8 mouse cellular contexts compared by ENCODE assay signal in the genomic region with DNA sequence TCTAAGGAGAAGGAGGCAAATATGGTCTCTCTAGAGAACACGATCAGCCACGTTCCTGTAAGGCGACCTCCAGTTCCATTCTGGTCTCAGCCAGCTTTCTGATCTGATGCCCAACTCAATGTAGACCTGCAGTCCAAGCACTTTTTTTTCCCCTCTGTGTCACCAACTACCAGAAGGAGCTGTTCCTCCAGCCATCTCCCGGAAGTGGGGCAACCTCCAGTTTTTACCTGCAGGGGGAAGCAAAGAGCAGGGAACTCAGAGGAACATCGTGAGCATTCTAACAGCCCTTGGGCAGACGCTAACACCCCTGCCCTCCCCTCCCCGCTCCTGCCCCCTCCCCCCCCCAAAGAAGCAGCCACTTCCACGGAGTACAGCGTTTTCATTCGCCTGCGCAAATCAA. TPM values are rescaled to one million over a fixed set of nuclear protein-coding genes. Genes with fewer than 3 reads are reported as not detected.
A peak's percentile ranks its signal among the peaks of the same experiment; 100 is the strongest.
DNase-seq lines count a peak whose midpoint lies in the region; ATAC-seq and TF ChIP-seq lines count a peak whose summit lies in the region.

No protein-coding gene starts in this region.

- peaks cover 4% of the 10 kb centered on the region for H3K4me1 ChIP-seq in cerebellum, adult 2 months (ENCODE audit: control insufficient read depth, insufficient read depth, low read length)

- WGBS in cerebellum, adult 2 months, result 25% methylated on average over 11 of the region's 11 CpGs

- peak; percentile 52; the same call in 1 of the 2 replicates for TF ChIP-seq CTCF in cerebellum, adult 2 months (IDR thresholded peaks at IDR 0.05; ENCODE audit: borderline replicate concordance, insufficient read depth, low read depth, low read length)

- no peak for TF ChIP-seq POLR2A in cerebellum, adult 2 months (IDR thresholded peaks at IDR 0.05; ENCODE audit: borderline replicate concordance, insufficient read depth, low read length)

- H3K4me3 ChIP-seq in cerebellum, adult 2 months (replicated peaks; ENCODE audit: insufficient read depth, low read depth, low read length), result no peak overlapping the region

- no peak overlapping the region for H3K27ac ChIP-seq in cerebellum, adult 2 months (ENCODE audit: insufficient read depth, low read length)

- peak; percentile 43 to 59 for DNase-seq in cerebellum, adult 2 months
- no peak for DNase-seq in cerebellum, adult 9-10 months
- DNase-seq in ES-CJ7 (ENCODE audit: low read depth, low spot score), result peak; percentile 90
- peak; percentile 85 for DNase-seq in c-Kit-positive CD71-positive TER-119-positive erythroid progenitor cells, embryonic 14.5 days (ENCODE audit: low spot score)
- peak; percentile 31 to 55 for DNase-seq in layer of hippocampus, adult 8-10 months (ENCODE audit: low spot score in 2 of 2)
- peak; percentile 76 to 87 for DNase-seq in lung, postnatal 4 days
- peak; percentile 80 to 86 for DNase-seq in spleen, postnatal 14 days (ENCODE audit: low spot score in 2 of 2)

- no peaks in the 10 kb centered on the region for H3K27me3 ChIP-seq in cerebellum, adult 2 months (ENCODE audit: control insufficient read depth, insufficient read depth, low read length)

- ATAC-seq in granulocyte monocyte progenitor cell, adult 5-6 weeks (replicated peaks; ENCODE audit: poor library complexity, severe bottlenecking), result peak; percentile 96

RNA-seq across cellular contexts. Expression of gene Tsnaxip1, which starts 7.8 kb away (rescaled TPM):
- polyA plus RNA-seq in cerebellum, adult 2 months (2012; rRNA removed), result 0.25 and 0.98 TPM in 2 replicates
- total RNA-seq in granulocyte monocyte progenitor cell, adult 5-6 weeks (2014; fragmentation: Nextera tagmentation), result not detected in 2 replicates
- not detected in 2 replicates for total RNA-seq in granulocyte monocyte progenitor cell, adult 5-6 weeks (2017)
- under 1 TPM in 3 of 4 experiments, not detected in 1; 0.18 to 0.49 (median 0.31) TPM for total RNA-seq in layer of hippocampus, adult 8-10 months (2022)

RNA-seq across cellular contexts. Expression of gene Ranbp10, which starts 8.2 kb away (rescaled TPM):
- polyA plus RNA-seq in cerebellum, adult 2 months (2012; rRNA removed), result 30.5 and 32.1 TPM in 2 replicates
- 12.9 and 16.7 TPM in 2 replicates for total RNA-seq in granulocyte monocyte progenitor cell, adult 5-6 weeks (2014; fragmentation: Nextera tagmentation)
- total RNA-seq in granulocyte monocyte progenitor cell, adult 5-6 weeks (2017), result 7.2 and 8.3 TPM in 2 replicates
- 10 to 100 TPM; 24.0 to 28.4 (median 26.2) TPM for total RNA-seq in layer of hippocampus, adult 8-10 months (2022)

RNA-seq across cellular contexts. Expression of gene Cenpt, which starts 17.8 kb away (rescaled TPM):
- 27.8 and 30.8 TPM in 2 replicates for polyA plus RNA-seq in cerebellum, adult 2 months (2012; rRNA removed)
- 21.4 and 22.0 TPM in 2 replicates for total RNA-seq in granulocyte monocyte progenitor cell, adult 5-6 weeks (2014; fragmentation: Nextera tagmentation)
- total RNA-seq in granulocyte monocyte progenitor cell, adult 5-6 weeks (2017), result 9.9 and 10.0 TPM in 2 replicates
- total RNA-seq in layer of hippocampus, adult 8-10 months (2022), result 10 to 100 TPM; 11.6 to 18.5 (median 14.0) TPM

RNA-seq across cellular contexts. Expression of gene Thap11, which starts 19.6 kb away (rescaled TPM):
- 52.0 and 53.5 TPM in 2 replicates for polyA plus RNA-seq in cerebellum, adult 2 months (2012; rRNA removed)
- 20.4 and 30.1 TPM in 2 replicates for total RNA-seq in granulocyte monocyte progenitor cell, adult 5-6 weeks (2014; fragmentation: Nextera tagmentation)
- total RNA-seq in granulocyte monocyte progenitor cell, adult 5-6 weeks (2017), result 29.9 and 36.8 TPM in 2 replicates
- total RNA-seq in layer of hippocampus, adult 8-10 months (2022), result 10 to 100 TPM; 36.4 to 39.7 (median 38.3) TPM

RNA-seq across cellular contexts. Expression of gene Nutf2, which starts 25.1 kb away (rescaled TPM):
- polyA plus RNA-seq in cerebellum, adult 2 months (2012; rRNA removed), result 104 and 111 TPM in 2 replicates
- total RNA-seq in granulocyte monocyte progenitor cell, adult 5-6 weeks (2014; fragmentation: Nextera tagmentation), result 158 and 185 TPM in 2 replicates
- total RNA-seq in granulocyte monocyte progenitor cell, adult 5-6 weeks (2017), result 59.3 and 120 TPM in 2 replicates
- 10 to 100 TPM; 12.8 to 36.2 (median 22.6) TPM for total RNA-seq in layer of hippocampus, adult 8-10 months (2022)
